ENCODE assay signal across 16 mouse cellular contexts in the genomic region with DNA sequence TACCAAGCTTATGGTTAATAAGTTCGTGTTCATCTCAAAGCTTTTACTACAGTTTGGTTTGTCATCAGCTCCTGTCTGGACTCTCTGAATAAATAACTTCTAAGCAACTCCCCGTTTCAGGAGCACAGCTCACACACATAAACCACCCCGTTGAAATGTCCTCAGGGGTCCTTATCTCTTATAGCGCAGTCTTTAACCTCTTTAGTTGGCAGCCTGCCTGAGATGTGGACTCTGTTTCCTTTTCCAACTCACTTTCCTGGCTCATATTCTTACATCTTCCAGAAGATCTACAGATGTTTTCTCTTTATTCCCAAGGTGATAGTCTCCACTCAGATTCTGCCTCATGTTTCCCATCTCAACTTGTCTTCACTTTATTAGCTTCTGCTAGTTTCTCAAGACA.
"Had no signal": no experiment of that assay in that cellular context is flagged by ENCODE, and none has a peak within 500 bp of the region (broad histone marks: within the 10 kb centered on the region; RNA-seq: fewer than 3 reads in every experiment).

No protein-coding gene starts in this region.

- H3K9ac ChIP-seq: liver, postnatal 0 days; midbrain, embryonic 13.5 days; midbrain, embryonic 15.5 days; neural tube, embryonic 12.5 days; stomach, embryonic 15.5 days had no signal

- H3K4me1 ChIP-seq: megakaryocyte, embryonic 14.5 days; midbrain, embryonic 15.5 days; neural tube, embryonic 12.5 days; stomach, embryonic 15.5 days had no signal

- H3K27ac ChIP-seq: macrophage; midbrain, embryonic 13.5 days; midbrain, embryonic 15.5 days; neural tube, embryonic 12.5 days; stomach, embryonic 15.5 days; stomach, postnatal 0 days had no signal

- H3K4me2 ChIP-seq: midbrain, embryonic 11.5 days; midbrain, embryonic 13.5 days; midbrain, embryonic 15.5 days; neural tube, embryonic 12.5 days; stomach, embryonic 15.5 days had no signal

- H3K4me3 ChIP-seq: megakaryocyte, embryonic 14.5 days; midbrain, embryonic 13.5 days; midbrain, embryonic 15.5 days; neural tube, embryonic 12.5 days; stomach, embryonic 15.5 days had no signal

- H3K27me3 ChIP-seq: megakaryocyte, embryonic 14.5 days; midbrain, embryonic 13.5 days; midbrain, embryonic 15.5 days; neural tube, embryonic 12.5 days; stomach, embryonic 15.5 days had no signal

- H3K9me3 ChIP-seq: megakaryocyte, embryonic 14.5 days; midbrain, embryonic 13.5 days; midbrain, embryonic 15.5 days; neural tube, embryonic 12.5 days; stomach, embryonic 15.5 days had no signal

- DNase-seq: liver, postnatal 0 days; lung, adult 2 months; lung, postnatal 10 days; lung, postnatal 36 days; right cerebral cortex, postnatal 14 days; thymus, adult 18-20 months; thymus, postnatal 14 days; thymus, postnatal 36 days had no signal

- H3K36me3 ChIP-seq: midbrain, embryonic 13.5 days; midbrain, embryonic 15.5 days; neural tube, embryonic 12.5 days; stomach, embryonic 15.5 days had no signal

- ATAC-seq: liver, postnatal 0 days; midbrain, embryonic 13.5 days; midbrain, embryonic 15.5 days had no signal
